Mouse (Mus musculus): ENCODE measurements at regions not wholly inside any gene's neighbourhood (a gene's known extent, or its start where the extent isn't known, plus 50 kb on each side); places are given as distances from the start of the nearest gene placed in this dataset.

DNA sequence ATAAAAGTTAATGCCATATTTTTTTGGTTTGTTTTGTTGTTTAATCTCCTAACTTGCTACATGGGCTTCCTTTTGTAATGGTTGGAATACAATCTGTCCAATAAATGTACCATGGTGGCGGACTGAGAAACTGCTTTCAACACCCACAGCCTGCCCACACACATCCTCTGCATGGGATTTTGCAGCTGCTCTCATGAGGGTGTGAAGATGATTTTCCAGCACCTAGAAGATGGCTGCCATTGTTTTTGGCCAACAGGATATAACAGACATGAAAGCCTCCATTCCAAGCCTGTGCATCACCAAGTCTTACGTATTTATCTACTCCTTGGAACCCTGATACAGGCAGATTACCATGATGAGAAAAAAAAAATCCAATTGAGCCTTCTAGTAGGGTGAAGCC lies 310.4 kb downstream of the Cog6 start:
- 86% methylated on average over 2 of the region's 2 CpGs for WGBS
- Histone ChIP-seq H3K27me3 (ENCODE audit: poor library complexity, severe bottlenecking) (no peaks in the 10 kb centered on the region), H3K9me3 (no peaks in the 10 kb centered on the region), H3K27ac (no peak overlapping the region), H3K36me3 (replicated peaks) (no peaks in the 10 kb centered on the region), H3K4me1 (no peaks in the 10 kb centered on the region), H3K4me3 (no peak overlapping the region)
- no peak for DNase-seq (ENCODE audit: extremely low spot score, low spot score)

GRCm38 (mm10) chr3:52703751-52704150 lies 313.3 kb downstream of the Cog6 start:
- H3K4me1 ChIP-seq = no peaks in the 10 kb centered on the region
- no peak for DNase-seq (ENCODE audit: extremely low spot score, low spot score)
- H3K36me3 ChIP-seq (replicated peaks) = no peaks in the 10 kb centered on the region
- H3K4me3 ChIP-seq = no peak overlapping the region
- H3K27ac ChIP-seq = no peak overlapping the region
- 92% methylated on average over 6 of the region's 6 CpGs for WGBS
- no peaks in the 10 kb centered on the region for H3K27me3 ChIP-seq (ENCODE audit: poor library complexity, severe bottlenecking)
- no peaks in the 10 kb centered on the region for H3K9me3 ChIP-seq

DNA sequence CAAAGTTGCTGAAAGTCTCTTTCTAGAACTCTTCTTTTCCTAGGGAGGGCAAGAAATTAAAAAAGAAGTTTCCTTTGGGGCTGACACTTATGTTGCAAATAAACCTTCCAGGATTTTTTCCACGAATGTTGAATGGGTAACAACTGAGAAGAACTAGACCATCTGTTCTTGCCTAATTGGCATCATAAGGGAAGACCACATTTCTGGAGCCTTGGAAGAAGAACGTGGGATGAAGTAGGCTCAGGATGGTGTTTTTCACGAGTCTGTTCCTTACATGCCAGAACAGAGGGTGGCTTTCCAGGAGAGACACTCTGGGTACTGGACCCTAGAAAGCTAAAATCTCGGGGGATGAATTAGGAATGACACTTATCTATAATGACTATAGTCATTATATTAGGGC lies 314.1 kb downstream of the Cog6 start:
- H3K36me3 ChIP-seq (replicated peaks) = no peaks in the 10 kb centered on the region
- WGBS = 91% methylated on average over 4 of the region's 4 CpGs
- H3K9me3 ChIP-seq = 0 out of 2 replicates have a peak, but pooled peaks cover 2% of the 10 kb centered on the region
- H3K4me3 ChIP-seq = no peak overlapping the region
- H3K4me1 ChIP-seq = no peaks in the 10 kb centered on the region
- H3K27me3 ChIP-seq (ENCODE audit: poor library complexity, severe bottlenecking) = no peaks in the 10 kb centered on the region
- no peak for DNase-seq (ENCODE audit: extremely low spot score, low spot score)
- no peak overlapping the region for H3K27ac ChIP-seq

- no peaks in the 10 kb centered on the region for H3K36me3 ChIP-seq (replicated peaks)
- no peak for DNase-seq (ENCODE audit: extremely low spot score, low spot score)
- WGBS = 85% methylated on average over 3 of the region's 3 CpGs
- no peak overlapping the region for H3K4me3 ChIP-seq
- no peak overlapping the region for H3K27ac ChIP-seq
- 0 out of 2 replicates have a peak, but pooled peaks cover 4% of the 10 kb centered on the region for H3K9me3 ChIP-seq
- no peaks in the 10 kb centered on the region for H3K27me3 ChIP-seq (ENCODE audit: poor library complexity, severe bottlenecking)
- H3K4me1 ChIP-seq = no peaks in the 10 kb centered on the region
Observed at GRCm38 (mm10) chr3:52701601-52702000, 315.4 kb downstream of the Cog6 start.

DNA sequence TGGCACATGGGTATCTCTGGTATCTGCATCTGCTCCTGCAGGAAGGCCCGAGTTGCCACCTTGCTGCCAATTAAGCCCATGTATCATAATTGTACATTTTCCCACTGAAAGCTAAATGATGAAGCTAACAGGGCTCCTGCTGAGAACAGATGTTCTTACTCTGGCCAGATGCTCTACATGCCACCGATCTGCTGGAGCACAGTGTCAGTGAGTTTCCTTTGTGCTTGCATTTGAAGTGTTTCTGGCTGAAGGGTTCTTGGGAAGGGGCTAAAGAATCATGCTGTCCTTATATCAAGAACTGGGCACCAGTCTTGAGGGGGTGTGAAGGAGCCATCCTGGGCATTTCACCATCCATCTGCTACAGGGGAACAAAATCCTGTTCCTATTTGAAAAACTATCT lies 323.2 kb downstream of the Cog6 start:
- H3K4me1 ChIP-seq = no peaks in the 10 kb centered on the region
- no peaks in the 10 kb centered on the region for H3K36me3 ChIP-seq (replicated peaks)
- WGBS = 80% methylated on average over 2 of the region's 2 CpGs
- H3K27ac ChIP-seq = no peak overlapping the region
- H3K4me3 ChIP-seq = no peak overlapping the region
- no peak for DNase-seq (ENCODE audit: extremely low spot score, low spot score)
- no peaks in the 10 kb centered on the region for H3K27me3 ChIP-seq (ENCODE audit: poor library complexity, severe bottlenecking)
- 0 out of 2 replicates have a peak, but pooled peaks cover 4% of the 10 kb centered on the region for H3K9me3 ChIP-seq

DNA sequence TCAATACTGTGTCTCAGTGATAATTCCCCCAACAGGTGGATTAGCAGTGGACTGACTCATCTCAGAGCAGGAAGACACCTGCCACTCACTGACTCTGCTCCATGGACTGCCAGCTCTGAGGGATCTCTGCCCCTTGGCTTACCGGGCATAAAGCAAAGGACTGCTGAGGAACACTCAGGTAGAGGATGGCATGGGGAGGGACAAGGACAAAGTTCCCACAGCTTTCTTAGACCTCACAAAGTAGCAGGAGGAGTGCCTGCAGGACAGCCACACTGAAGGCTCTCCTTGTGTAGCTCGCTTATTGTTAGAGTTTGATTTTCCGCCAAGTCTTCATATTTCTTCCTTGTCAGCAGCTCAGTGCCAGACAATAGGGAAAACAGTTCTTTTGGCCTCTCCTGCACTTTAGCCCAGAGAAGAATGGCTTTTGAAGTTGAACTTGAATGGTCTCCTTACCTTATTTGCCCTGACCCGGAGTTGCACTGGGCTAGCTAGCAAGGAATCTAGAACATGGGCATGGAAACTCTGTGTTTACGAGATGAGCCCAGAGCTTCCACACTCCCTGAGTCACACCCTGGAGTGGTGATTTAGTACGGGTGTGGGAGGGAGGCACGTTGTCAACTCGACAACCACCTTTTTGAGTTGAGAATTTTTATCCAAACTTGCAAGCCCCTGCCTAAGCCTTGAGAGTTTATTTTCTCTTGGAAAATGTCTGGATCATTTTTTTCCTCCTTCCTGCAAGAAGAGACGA lies 331.4 kb downstream of the Cog6 start:
- Histone ChIP-seq H3K9me3 (no peaks in the 10 kb centered on the region), H3K4me1 (peaks cover 7% of the 10 kb centered on the region), H3K27me3 (ENCODE audit: poor library complexity, severe bottlenecking) (peaks cover 39% of the 10 kb centered on the region), H3K4me3 (no peak overlapping the region), H3K27ac (no peak overlapping the region), H3K36me3 (replicated peaks) (no peaks in the 10 kb centered on the region)
- DNase-seq (ENCODE audit: extremely low spot score, low spot score) = no peak
- 88% methylated on average over 9 of the region's 9 CpGs for WGBS

DNA sequence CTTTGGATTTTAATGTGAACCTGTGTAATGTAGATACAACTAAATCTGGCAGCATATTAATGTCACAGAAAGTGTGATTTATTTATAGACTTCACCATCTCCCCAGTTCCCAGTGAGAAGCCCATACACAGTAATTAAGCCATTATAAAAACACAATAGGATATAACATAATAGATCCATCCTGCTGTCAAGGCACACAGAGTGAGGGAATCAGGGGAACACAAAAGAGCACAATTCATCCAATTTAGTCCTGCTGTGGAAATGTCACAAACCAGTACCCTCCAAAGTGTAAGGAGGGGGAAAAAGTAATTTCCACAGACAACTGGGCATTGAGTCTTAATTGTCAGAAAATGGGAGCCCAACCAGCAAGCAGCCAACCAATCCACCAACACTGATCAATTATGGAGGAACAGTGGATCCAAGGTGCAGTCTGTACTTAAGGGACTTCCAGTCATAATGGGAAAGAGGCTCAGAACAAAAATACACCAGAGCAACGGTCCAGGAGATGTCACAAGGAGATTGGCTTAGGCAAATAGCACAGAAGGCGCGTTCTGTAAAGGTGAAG lies 336.1 kb downstream of the Cog6 start:
- no peak overlapping the region for H3K27ac ChIP-seq
- H3K9me3 ChIP-seq = peaks cover 6% of the 10 kb centered on the region
- H3K4me3 ChIP-seq = no peak overlapping the region
- DNase-seq (ENCODE audit: extremely low spot score, low spot score) = no peak
- peaks cover 10% of the 10 kb centered on the region for H3K4me1 ChIP-seq
- peaks cover 75% of the 10 kb centered on the region for H3K27me3 ChIP-seq (ENCODE audit: poor library complexity, severe bottlenecking)
- no peaks in the 10 kb centered on the region for H3K36me3 ChIP-seq (replicated peaks)
- WGBS = 33% methylated on average over 3 of the region's 3 CpGs

DNA sequence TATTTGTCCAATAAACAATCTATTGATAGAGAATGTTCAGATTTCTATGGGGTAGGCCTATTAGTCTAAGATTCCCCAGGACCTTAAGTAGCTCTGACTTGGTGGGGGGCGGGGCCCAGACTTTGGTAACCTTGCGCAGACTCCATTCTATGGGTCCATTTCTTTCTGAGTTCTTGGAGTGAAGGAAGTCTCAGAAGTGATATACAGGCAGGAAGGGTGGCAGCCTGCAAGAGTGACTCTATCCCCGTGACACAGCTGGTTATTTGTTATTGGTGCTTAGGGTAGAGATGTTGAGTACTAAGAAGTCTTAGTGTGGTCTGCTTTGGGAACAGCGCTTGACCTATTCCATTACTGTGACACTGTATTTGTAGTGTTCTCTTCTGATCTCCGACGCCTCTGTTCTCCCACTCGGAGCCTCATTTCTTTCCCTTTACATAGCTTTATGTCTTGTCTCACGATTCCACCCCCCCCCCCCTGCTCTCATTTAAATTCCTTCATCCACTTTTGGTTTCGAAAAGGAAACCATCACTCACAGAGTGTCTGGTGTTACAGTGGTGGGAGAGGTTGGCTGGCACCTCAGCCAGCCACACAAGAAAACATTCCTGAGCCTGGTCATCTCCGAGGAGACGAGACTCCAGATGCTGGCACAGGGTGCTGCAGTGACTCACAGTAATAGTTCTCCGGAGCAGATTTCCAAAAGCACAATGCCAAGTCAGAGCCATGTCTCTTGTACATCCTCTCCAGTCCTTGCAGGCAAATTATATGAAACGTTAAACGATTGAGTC lies 340.0 kb downstream of the Cog6 start:
- H3K4me3 ChIP-seq = no peak overlapping the region
- 93% methylated on average over 14 of the region's 14 CpGs for WGBS
- H3K27ac ChIP-seq = no peak overlapping the region
- H3K9me3 ChIP-seq = peaks cover 6% of the 10 kb centered on the region
- no peaks in the 10 kb centered on the region for H3K36me3 ChIP-seq (replicated peaks)
- DNase-seq (ENCODE audit: extremely low spot score, low spot score) = no peak
- H3K27me3 ChIP-seq (ENCODE audit: poor library complexity, severe bottlenecking) = peaks cover 48% of the 10 kb centered on the region
- peaks cover 10% of the 10 kb centered on the region for H3K4me1 ChIP-seq

- Histone ChIP-seq H3K4me3 (no peak overlapping the region), H3K4me1 (peaks cover 9% of the 10 kb centered on the region), H3K27ac (no peak overlapping the region), H3K27me3 (ENCODE audit: poor library complexity, severe bottlenecking) (peaks cover 16% of the 10 kb centered on the region), H3K9me3 (no peaks in the 10 kb centered on the region), H3K36me3 (replicated peaks) (no peaks in the 10 kb centered on the region)
- WGBS = 95% methylated on average over 8 of the region's 8 CpGs
- no peak for DNase-seq (ENCODE audit: extremely low spot score, low spot score)
Observed at GRCm38 (mm10) chr3:52670628-52671028, 346.4 kb downstream of the Cog6 start.

GRCm38 (mm10) chr3:52663161-52663602 lies 353.9 kb downstream of the Cog6 start:
- no peaks in the 10 kb centered on the region for H3K27me3 ChIP-seq (ENCODE audit: poor library complexity, severe bottlenecking)
- H3K36me3 ChIP-seq (replicated peaks) = no peaks in the 10 kb centered on the region
- no peaks in the 10 kb centered on the region for H3K9me3 ChIP-seq
- no peak for DNase-seq (ENCODE audit: extremely low spot score, low spot score)
- peak overlapping the region; percentile 44 for H3K27ac ChIP-seq
- peaks cover 28% of the 10 kb centered on the region for H3K4me1 ChIP-seq
- H3K4me3 ChIP-seq = no peak overlapping the region
- WGBS = 57% methylated on average over 5 of the region's 5 CpGs

GRCm38 (mm10) chr3:52662164-52662908 lies 354.7 kb downstream of the Cog6 start:
- no peaks in the 10 kb centered on the region for H3K36me3 ChIP-seq (replicated peaks)
- 92% methylated on average over 15 of the region's 15 CpGs for WGBS
- H3K4me1 ChIP-seq = peaks cover 23% of the 10 kb centered on the region
- H3K4me3 ChIP-seq = no peak overlapping the region
- H3K27ac ChIP-seq = peak overlapping the region; percentile 44
- H3K27me3 ChIP-seq (ENCODE audit: poor library complexity, severe bottlenecking) = no peaks in the 10 kb centered on the region
- DNase-seq (ENCODE audit: extremely low spot score, low spot score) = no peak
- H3K9me3 ChIP-seq = no peaks in the 10 kb centered on the region

DNA sequence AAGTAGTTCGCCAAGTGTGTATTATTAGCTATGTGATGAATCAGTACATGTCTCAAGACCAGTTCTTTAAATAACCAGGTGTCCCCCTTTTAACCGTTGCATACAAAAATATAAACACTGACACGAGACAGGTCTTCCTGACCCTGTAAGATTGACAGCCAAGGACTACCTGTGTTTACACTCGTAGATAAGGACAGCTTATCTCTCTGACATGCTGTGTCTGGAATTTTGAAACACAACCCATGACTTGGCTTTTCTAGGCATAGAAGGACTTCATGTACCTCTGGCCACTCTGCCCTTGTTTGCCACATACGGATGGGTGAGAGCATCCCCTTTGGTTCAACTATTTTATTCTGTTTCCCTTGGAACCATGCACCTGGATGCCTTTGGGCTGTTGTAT lies 364.0 kb downstream of the Cog6 start:
- Histone ChIP-seq H3K9me3 (0 out of 2 replicates have a peak, but pooled peaks cover 6% of the 10 kb centered on the region), H3K36me3 (replicated peaks) (no peaks in the 10 kb centered on the region), H3K4me1 (no peaks in the 10 kb centered on the region; the same call in 1 of the 2 replicates), H3K27me3 (ENCODE audit: poor library complexity, severe bottlenecking) (no peaks in the 10 kb centered on the region), H3K4me3 (no peak overlapping the region), H3K27ac (no peak overlapping the region)
- no peak for DNase-seq (ENCODE audit: extremely low spot score, low spot score)
- 88% methylated on average over 5 of the region's 5 CpGs for WGBS
